Mouse (Mus musculus): ENCODE results near the gene Rftn2. TPM values are rescaled to one million over a fixed set of nuclear protein-coding genes. Genes with fewer than 3 reads are reported as not detected.

Gene Rftn2
- polyA plus RNA-seq, 1 experiment from 2014 or later = 14.1 TPM

GRCm38 (mm10) chr1:55145556-55145955 lies 81.0 kb downstream of the Rftn2 start:
- WGBS = 88% methylated on average over 7 of the region's 7 CpGs
- H3K36me3 ChIP-seq (ENCODE audit: control insufficient read depth, insufficient read depth, low read length) = peaks cover 24% of the 10 kb centered on the region
- no peak for ATAC-seq (ENCODE audit: low read depth)

GRCm38 (mm10) chr1:55144338-55144737 lies 82.2 kb downstream of the Rftn2 start:
- Histone ChIP-seq H3K4me3 (ENCODE audit: low read length) (no peak overlapping the region), H3K9ac (ENCODE audit: low read length) (no peak overlapping the region), H3K36me3 (ENCODE audit: control insufficient read depth, insufficient read depth, low read length) (peaks cover 20% of the 10 kb centered on the region), H3K27me3 (ENCODE audit: control insufficient read depth, insufficient read depth, low read depth, low read length) (no peaks in the 10 kb centered on the region), H3K9me3 (ENCODE audit: control insufficient read depth, low read length) (no peaks in the 10 kb centered on the region), H3K27ac (ENCODE audit: low read length) (no peak overlapping the region), H3K4me1 (replicated peaks; ENCODE audit: control insufficient read depth, insufficient read depth, low read length) (no peaks in the 10 kb centered on the region), H3K4me2 (ENCODE audit: low read depth, low read length) (no peak overlapping the region)
- ATAC-seq (ENCODE audit: low read depth) = no peak
- 92% methylated on average over 4 of the region's 4 CpGs for WGBS

More at GRCm38 (mm10) chr1:55145556-55145955, 81.0 kb downstream of the Rftn2 start:
- Histone ChIP-seq H3K4me3 (ENCODE audit: low read length) (no peak overlapping the region), H3K9ac (ENCODE audit: low read length) (no peak overlapping the region), H3K27me3 (ENCODE audit: control insufficient read depth, insufficient read depth, low read depth, low read length) (no peaks in the 10 kb centered on the region), H3K4me1 (replicated peaks; ENCODE audit: control insufficient read depth, insufficient read depth, low read length) (no peaks in the 10 kb centered on the region), H3K4me2 (ENCODE audit: low read depth, low read length) (no peak overlapping the region), H3K9me3 (ENCODE audit: control insufficient read depth, low read length) (no peaks in the 10 kb centered on the region), H3K27ac (ENCODE audit: low read length) (no peak overlapping the region)

GRCm38 (mm10) chr1:55135846-55136245 lies 90.7 kb downstream of the Rftn2 start:
- Histone ChIP-seq H3K9ac (ENCODE audit: low read length) (no peak overlapping the region), H3K4me2 (ENCODE audit: low read depth, low read length) (no peak overlapping the region), H3K9me3 (ENCODE audit: control insufficient read depth, low read length) (no peaks in the 10 kb centered on the region), H3K27me3 (ENCODE audit: control insufficient read depth, insufficient read depth, low read depth, low read length) (no peaks in the 10 kb centered on the region), H3K4me3 (ENCODE audit: low read length) (no peak overlapping the region), H3K27ac (ENCODE audit: low read length) (no peak overlapping the region), H3K4me1 (replicated peaks; ENCODE audit: control insufficient read depth, insufficient read depth, low read length) (peaks cover 9% of the 10 kb centered on the region), H3K36me3 (ENCODE audit: control insufficient read depth, insufficient read depth, low read length) (peaks cover 5% of the 10 kb centered on the region)
- 100% methylated on average over 1 of the region's 1 CpGs for WGBS
- ATAC-seq (ENCODE audit: low read depth) = no peak

- H3K9me3 ChIP-seq (ENCODE audit: control insufficient read depth, low read length) = no peaks in the 10 kb centered on the region
- H3K4me1 ChIP-seq (replicated peaks; ENCODE audit: control insufficient read depth, insufficient read depth, low read length) = peaks cover 12% of the 10 kb centered on the region
- no peak overlapping the region for H3K9ac ChIP-seq (ENCODE audit: low read length)
- no peak overlapping the region for H3K27ac ChIP-seq (ENCODE audit: low read length)
- WGBS = 94% methylated on average over 3 of the region's 3 CpGs
- no peak for ATAC-seq (ENCODE audit: low read depth)
- H3K27me3 ChIP-seq (ENCODE audit: control insufficient read depth, insufficient read depth, low read depth, low read length) = no peaks in the 10 kb centered on the region
- H3K4me2 ChIP-seq (ENCODE audit: low read depth, low read length) = no peak overlapping the region
- peaks cover 2% of the 10 kb centered on the region; the same call in 1 of the 2 replicates for H3K36me3 ChIP-seq (ENCODE audit: control insufficient read depth, insufficient read depth, low read length)
- H3K4me3 ChIP-seq (ENCODE audit: low read length) = no peak overlapping the region
Observed at GRCm38 (mm10) chr1:55134301-55134700, 92.3 kb downstream of the Rftn2 start.

GRCm38 (mm10) chr1:55133173-55133572 lies 93.4 kb downstream of the Rftn2 start:
- no peaks in the 10 kb centered on the region for H3K27me3 ChIP-seq (ENCODE audit: control insufficient read depth, insufficient read depth, low read depth, low read length)
- no peaks in the 10 kb centered on the region for H3K9me3 ChIP-seq (ENCODE audit: control insufficient read depth, low read length)
- H3K27ac ChIP-seq (ENCODE audit: low read length) = no peak overlapping the region
- H3K9ac ChIP-seq (ENCODE audit: low read length) = no peak overlapping the region
- no peak for ATAC-seq (ENCODE audit: low read depth)
- H3K36me3 ChIP-seq (ENCODE audit: control insufficient read depth, insufficient read depth, low read length) = peaks cover 2% of the 10 kb centered on the region; the same call in 1 of the 2 replicates
- H3K4me1 ChIP-seq (replicated peaks; ENCODE audit: control insufficient read depth, insufficient read depth, low read length) = peaks cover 12% of the 10 kb centered on the region
- 60% methylated on average over 2 of the region's 2 CpGs for WGBS
- peak overlapping the region; percentile 14; the same call in 1 of the 2 replicates for H3K4me2 ChIP-seq (ENCODE audit: low read depth, low read length)
- H3K4me3 ChIP-seq (ENCODE audit: low read length) = no peak overlapping the region

- Histone ChIP-seq H3K27me3 (ENCODE audit: control insufficient read depth, insufficient read depth, low read depth, low read length) (no peaks in the 10 kb centered on the region), H3K36me3 (ENCODE audit: control insufficient read depth, insufficient read depth, low read length) (no peaks in the 10 kb centered on the region), H3K4me2 (ENCODE audit: low read depth, low read length) (peak overlapping the region; percentile 64), H3K4me1 (replicated peaks; ENCODE audit: control insufficient read depth, insufficient read depth, low read length) (peaks cover 12% of the 10 kb centered on the region), H3K9ac (ENCODE audit: low read length) (peak overlapping the region; percentile 99; the same call in 1 of the 2 replicates), H3K9me3 (ENCODE audit: control insufficient read depth, low read length) (no peaks in the 10 kb centered on the region), H3K4me3 (ENCODE audit: low read length) (peak overlapping the region; percentile 98), H3K27ac (ENCODE audit: low read length) (no peak overlapping the region)
- WGBS = 51% methylated on average over 4 of the region's 4 CpGs
- ATAC-seq (ENCODE audit: low read depth) = no peak
Observed at GRCm38 (mm10) chr1:55132308-55132707, 94.3 kb downstream of the Rftn2 start.

GRCm38 (mm10) chr1:55131424-55132014 lies 95.1 kb downstream of the Rftn2 start:
- Histone ChIP-seq H3K9ac (ENCODE audit: low read length) (peak overlapping the region; percentile 99), H3K27ac (ENCODE audit: low read length) (peak overlapping the region; percentile 98), H3K4me1 (replicated peaks; ENCODE audit: control insufficient read depth, insufficient read depth, low read length) (peaks cover 12% of the 10 kb centered on the region), H3K4me3 (ENCODE audit: low read length) (peak overlapping the region; percentile 98), H3K4me2 (ENCODE audit: low read depth, low read length) (peak overlapping the region; percentile 64), H3K27me3 (ENCODE audit: control insufficient read depth, insufficient read depth, low read depth, low read length) (no peaks in the 10 kb centered on the region), H3K36me3 (ENCODE audit: control insufficient read depth, insufficient read depth, low read length) (no peaks in the 10 kb centered on the region), H3K9me3 (ENCODE audit: control insufficient read depth, low read length) (no peaks in the 10 kb centered on the region)
- WGBS = 0% methylated on average over 47 of the region's 47 CpGs
- peak; percentile 90 for ATAC-seq (ENCODE audit: low read depth)

- H3K9ac ChIP-seq (ENCODE audit: low read length) = peak within 1 kb of the TSS; percentile 99
- WGBS = under 1% methylated on average over 42 of the region's 42 CpGs
- H3K27ac ChIP-seq (ENCODE audit: low read length) = peak within 1 kb of the TSS; percentile 98
- no peaks in the 10 kb centered on the region for H3K9me3 ChIP-seq (ENCODE audit: control insufficient read depth, low read length)
- peak within 1 kb of the TSS; percentile 73 for H3K4me2 ChIP-seq (ENCODE audit: low read depth, low read length)
- H3K4me3 ChIP-seq (ENCODE audit: low read length) = peak within 1 kb of the TSS; percentile 98
- peak; percentile 97 for ATAC-seq (ENCODE audit: low read depth)
- H3K27me3 ChIP-seq (ENCODE audit: control insufficient read depth, insufficient read depth, low read depth, low read length) = no peaks in the 10 kb centered on the region
- H3K36me3 ChIP-seq (ENCODE audit: control insufficient read depth, insufficient read depth, low read length) = no peaks in the 10 kb centered on the region
- H3K4me1 ChIP-seq (replicated peaks; ENCODE audit: control insufficient read depth, insufficient read depth, low read length) = peaks cover 12% of the 10 kb centered on the region
Observed at GRCm38 (mm10) chr1:55130943-55131401, 95.6 kb downstream of the Rftn2 start, which contains the start of gene Mob4. Gene Mob4, plus strand, starts transcription at chr1:55131231.

GRCm38 (mm10) chr1:55130190-55130916 lies 96.2 kb downstream of the Rftn2 start:
- WGBS = 56% methylated on average over 10 of the region's 10 CpGs
- H3K4me1 ChIP-seq (replicated peaks; ENCODE audit: control insufficient read depth, insufficient read depth, low read length) = peaks cover 12% of the 10 kb centered on the region
- H3K4me2 ChIP-seq (ENCODE audit: low read depth, low read length) = peak overlapping the region; percentile 73
- peak overlapping the region; percentile 73 for H3K9ac ChIP-seq (ENCODE audit: low read length)
- ATAC-seq (ENCODE audit: low read depth) = no peak
- no peaks in the 10 kb centered on the region for H3K27me3 ChIP-seq (ENCODE audit: control insufficient read depth, insufficient read depth, low read depth, low read length)
- no peaks in the 10 kb centered on the region for H3K9me3 ChIP-seq (ENCODE audit: control insufficient read depth, low read length)
- no peaks in the 10 kb centered on the region for H3K36me3 ChIP-seq (ENCODE audit: control insufficient read depth, insufficient read depth, low read length)
- peak overlapping the region; percentile 84 for H3K27ac ChIP-seq (ENCODE audit: low read length)
- H3K4me3 ChIP-seq (ENCODE audit: low read length) = peak overlapping the region; percentile 98
